Mouse (Mus musculus) embryo, embryonic 11.5 days (tissue): Measurements from ENCODE around the gene Col18a1.

ENCODE experiments used
- DNase-seq: peaks from one replicate; pipeline ENCODE4 v3.0.0-alpha.2; 2012; ENCODE audit warnings: low read depth, low spot score

Gene Col18a1

DNA sequence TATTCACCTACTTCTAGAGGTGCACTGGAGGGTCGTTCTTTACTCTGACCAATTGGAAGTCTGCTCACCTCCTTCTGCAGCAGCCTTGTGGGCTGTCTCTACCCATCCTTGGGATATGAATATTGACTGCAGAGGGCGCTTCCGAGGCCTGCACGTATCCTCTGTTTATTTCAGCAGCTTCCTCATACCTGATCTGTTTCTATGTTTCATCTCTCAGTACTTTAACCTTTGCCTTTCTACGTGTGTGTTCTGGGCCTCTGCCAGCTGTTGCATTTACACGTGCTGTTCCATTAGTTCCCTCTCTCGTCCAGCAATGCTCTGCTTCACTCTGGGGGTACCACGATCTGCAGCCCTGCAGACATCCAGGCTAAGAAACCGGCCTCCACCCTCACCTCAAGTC is 148.7 kb downstream of the Col18a1 start:
- DNase-seq, result no peak

DNA sequence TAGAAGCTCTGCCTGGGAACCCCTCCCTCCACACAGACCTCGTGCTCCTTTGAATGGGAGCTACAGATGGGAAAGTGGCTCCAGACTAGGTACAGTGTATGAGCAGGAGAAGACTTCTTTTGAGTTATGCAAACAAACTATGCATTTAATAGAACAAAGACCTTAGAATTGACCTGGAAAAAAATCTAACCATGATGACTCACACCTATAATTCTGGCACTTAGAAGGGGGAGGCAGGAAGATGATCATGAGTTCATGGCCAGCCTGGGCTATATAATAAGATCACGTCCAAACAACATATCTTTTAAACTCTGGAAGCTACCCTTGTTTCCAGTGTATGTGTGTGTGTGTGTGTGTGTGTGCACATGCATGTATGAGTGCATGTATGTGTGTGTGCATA is 149.3 kb downstream of the Col18a1 start:
- DNase-seq, result no peak

- no peak for DNase-seq
Observed at GRCm38 (mm10) chr10:77016499-77016898, 149.8 kb downstream of the Col18a1 start.

GRCm38 (mm10) chr10:77016080-77016479 is 150.3 kb downstream of the Col18a1 start:
- no peak for DNase-seq

DNA sequence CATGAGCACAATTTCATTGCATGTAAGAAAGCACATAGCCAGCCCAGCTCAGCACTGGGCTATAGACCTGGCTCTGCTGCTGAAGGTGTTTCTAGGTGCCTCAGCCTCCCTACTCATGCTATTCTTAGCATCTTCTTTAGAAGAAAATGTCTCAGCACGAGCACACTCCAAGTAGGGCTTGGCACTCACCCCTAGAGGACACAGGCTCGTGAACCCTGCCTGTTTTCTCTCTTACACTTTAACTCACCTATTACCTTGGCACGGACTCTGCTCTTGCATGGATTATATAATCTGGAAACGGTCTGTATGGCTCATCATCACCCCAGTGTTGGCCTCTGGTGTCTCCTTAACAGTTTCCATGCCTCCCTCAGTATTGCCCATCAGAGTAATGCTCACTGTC is 154.7 kb downstream of the Col18a1 start:
- DNase-seq, result no peak

DNA sequence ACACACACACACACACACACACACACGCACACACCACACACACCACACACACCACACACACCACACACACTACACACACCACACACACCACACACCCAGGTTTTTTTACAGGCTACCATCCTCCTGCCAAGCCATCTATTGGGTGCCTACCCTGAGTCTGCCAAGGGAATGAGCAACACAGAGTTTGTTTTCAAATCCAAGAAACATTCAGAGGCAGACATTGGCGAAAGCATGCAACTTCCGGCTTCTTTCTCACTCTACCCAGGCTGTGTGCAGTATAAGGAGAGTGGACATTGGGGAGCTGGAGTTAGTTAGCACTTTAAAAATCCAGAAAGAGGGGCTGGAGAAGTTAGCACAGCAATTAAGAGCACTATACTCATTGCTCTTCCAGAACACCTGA is 157.7 kb downstream of the Col18a1 start:
- DNase-seq, result no peak

GRCm38 (mm10) chr10:77008109-77008561 is 158.2 kb downstream of the Col18a1 start:
- no peak for DNase-seq

DNA sequence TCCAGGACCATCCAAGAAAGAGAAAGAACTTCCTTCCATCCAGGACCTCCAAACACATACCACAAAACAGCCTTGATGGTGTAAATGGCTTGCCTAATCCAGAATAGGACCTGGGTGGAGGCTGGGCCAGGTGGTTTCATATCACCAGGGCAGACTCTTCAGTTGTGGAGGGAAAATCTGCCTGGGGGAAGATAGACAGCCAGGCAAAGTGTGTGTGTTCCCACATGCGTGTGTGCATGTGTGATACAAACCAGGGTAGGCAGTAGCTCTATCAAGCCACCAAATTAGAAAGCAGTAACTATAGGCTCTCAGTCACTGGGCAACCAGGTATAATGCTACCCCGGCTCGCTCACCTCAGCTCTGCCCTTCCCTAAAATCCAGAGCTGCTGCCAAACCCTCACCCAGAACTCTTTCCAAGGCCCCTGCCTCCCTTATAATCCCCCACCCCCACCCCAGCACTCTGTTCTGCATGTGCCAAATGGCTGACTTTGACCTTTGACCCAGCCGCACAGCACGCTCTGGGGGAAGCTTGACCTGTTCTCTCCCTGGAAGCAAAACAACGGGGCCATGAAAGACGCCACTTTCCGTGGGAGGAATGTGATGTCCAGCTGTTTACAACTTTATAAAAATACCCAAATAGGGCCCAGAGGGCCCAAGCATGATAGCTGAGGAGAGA is 158.8 kb downstream of the Col18a1 start:
- DNase-seq, result no peak

DNA sequence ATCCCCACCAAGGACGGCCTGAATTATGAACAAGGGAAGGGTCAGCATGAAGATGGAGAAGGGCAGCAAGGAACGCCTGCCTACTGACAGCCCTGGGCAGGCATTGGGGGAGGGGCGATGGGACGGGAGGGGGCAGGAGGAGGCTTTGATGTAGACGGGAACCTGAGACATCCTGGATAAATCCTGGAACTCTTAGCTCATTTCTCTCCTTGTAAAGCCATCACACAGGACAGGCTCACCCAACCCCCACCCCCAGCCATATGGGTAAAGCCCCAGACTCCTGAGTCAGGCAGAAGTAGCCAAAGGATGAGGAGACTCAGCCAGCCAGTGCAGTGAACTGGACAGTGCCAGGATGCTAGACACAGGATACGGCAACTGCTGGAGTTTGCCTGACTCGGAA is 161.4 kb downstream of the Col18a1 start:
- no peak for DNase-seq
